Mouse (Mus musculus) CD4-positive, CD25-positive, alpha-beta regulatory T cell, adult 9 weeks (primary cell): ENCODE data around the gene Taf9. TPM values are rescaled to one million over a fixed set of nuclear protein-coding genes. Genes with fewer than 3 reads are reported as not detected.

Experiments
- polyA plus RNA-seq: library from polyadenylated mRNA; unstranded; fragments of 100-300 nt; shearing (Covaris generic); gene quantifications from one replicate; pipeline ENCODE4 v1.2.1, GENCODE M21; 2017

Taf9 gene
- 5.1 TPM for polyA plus RNA-seq

DNA sequence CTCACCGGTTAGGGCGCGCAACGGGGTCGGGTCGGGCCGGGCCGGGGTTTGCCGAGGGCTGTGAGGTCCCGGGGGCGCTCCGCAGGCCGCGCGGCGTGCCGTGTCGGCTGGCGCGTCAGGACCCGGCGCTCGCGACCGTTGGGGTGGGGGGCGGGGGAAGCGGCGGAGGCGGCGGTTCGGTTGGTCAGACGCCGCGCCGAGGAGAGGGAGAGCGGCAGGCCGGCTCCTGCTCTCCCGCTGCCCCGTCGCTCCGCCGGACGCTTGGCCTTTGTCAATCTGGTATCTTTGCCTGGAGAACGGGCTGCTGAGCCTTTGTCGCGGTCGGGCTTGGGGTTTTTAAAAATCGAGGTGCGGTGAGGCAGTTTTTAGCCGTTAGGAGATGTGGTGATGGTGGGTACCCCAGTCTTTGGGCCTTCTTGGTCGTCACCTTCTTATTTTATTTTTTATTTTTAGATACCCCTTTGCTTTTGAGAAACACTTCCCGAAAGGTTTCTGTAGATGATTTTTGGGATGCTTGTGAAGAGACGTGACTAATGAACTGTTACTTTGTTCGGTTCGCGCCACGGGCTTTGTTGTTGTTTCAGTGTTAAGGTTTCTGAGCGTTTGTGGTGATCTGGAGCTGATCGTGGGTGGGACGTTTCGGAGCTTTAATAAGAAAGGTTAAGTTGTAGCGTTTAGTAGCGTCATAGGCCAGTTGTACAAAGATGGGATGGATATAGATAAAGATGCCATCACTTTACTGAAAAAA, at the start of gene Taf9:
TSS of gene Taf9 (plus strand) at position 141 of the 748 bp plus-strand sequence.

DNA sequence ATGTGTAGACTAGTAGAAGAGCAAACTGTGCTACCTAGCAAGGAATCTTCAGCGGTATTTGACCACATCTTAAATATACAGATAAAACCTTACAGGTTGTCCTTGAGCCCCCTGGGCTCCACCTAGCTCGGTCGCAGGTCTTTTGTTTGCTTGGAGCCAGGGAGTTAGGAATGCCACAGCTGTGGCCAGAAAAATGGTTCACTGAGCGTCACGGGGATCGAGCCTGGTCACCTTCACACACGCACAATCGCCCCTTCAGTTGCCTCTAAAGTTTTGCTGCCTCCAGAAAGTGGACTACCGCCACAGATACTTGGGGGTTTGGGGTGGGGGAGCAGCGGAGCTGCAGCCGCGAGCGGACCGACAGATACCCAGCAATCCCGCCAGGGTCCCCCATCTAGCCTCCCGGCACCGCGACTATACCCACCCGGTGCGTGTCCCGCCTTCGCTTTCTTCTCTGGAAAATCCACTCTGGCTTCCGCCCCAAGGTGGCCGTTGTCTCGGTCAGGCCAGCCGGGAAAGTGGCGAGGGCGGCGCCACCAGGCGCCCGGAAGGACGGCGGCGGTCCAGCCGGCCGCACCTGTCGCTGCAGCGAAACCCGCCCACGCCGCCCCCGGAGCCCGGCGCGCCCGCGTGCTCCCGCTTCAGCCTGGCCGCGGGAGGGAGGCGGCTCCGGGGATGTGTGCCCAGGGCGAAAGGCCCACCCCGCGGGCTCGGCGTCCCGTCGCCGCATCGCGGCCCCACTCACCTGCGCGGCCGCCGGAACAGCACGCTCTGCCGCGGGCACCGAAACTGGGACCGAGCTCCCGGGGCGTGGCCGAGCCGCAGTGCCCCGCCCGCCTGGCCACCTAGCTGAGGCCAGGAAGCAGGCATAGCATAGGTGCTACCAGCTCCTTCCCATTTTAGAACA, 34.9 kb upstream of the Taf9 start, which contains the start of gene Marveld2:
TSS of gene Marveld2 (minus strand) at position 791 of the 907 bp plus-strand sequence.

DNA sequence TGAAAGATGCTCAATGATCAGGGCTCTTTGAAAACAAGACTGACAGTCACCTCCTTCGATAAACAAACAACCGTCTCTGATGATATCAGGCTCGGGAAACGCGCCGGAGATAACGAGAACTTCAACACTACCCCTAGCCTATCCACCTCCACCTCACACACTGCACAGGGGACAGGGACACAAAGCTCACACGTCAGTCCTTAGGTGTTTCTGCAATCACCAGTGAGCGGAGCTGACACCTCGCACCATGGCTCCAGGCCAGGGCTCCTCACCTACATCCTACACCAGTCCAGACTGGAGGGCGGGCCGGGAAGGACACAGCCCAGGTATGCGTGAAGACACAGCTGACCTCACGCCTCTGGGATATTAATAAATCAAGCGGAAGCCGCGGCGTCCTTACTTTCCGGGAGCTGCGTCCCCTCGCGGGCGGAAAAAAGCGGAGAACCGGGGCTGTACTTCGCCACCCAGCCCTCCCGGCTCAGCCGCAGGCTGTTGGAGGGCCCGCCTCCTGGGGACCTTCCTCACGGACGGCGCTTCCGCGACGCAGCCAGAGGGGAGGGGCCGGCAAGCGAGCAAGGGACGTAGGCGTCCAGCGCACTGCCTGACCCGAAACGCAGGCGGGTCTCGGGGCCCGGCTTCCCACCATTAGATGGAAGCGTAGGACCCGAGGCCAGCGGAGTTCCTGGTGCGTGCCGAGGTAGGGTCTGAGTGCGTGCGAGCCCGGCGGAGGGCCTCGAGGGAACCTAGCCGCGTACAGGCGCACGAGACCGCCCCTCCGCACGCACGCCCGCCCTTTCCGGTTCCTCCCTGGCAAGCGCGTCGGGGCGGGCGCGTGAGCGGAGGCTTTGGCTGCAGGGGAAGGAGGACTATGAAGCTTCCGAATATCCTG, 585 bp upstream of the Taf9 start, which contains the start of the genes Ak6 and Rad17:
TSS of gene Ak6 (plus strand) at position 430 of the 889 bp plus-strand sequence.
TSS of gene Rad17 (minus strand) at position 502 of the 889 bp plus-strand sequence.

DNA sequence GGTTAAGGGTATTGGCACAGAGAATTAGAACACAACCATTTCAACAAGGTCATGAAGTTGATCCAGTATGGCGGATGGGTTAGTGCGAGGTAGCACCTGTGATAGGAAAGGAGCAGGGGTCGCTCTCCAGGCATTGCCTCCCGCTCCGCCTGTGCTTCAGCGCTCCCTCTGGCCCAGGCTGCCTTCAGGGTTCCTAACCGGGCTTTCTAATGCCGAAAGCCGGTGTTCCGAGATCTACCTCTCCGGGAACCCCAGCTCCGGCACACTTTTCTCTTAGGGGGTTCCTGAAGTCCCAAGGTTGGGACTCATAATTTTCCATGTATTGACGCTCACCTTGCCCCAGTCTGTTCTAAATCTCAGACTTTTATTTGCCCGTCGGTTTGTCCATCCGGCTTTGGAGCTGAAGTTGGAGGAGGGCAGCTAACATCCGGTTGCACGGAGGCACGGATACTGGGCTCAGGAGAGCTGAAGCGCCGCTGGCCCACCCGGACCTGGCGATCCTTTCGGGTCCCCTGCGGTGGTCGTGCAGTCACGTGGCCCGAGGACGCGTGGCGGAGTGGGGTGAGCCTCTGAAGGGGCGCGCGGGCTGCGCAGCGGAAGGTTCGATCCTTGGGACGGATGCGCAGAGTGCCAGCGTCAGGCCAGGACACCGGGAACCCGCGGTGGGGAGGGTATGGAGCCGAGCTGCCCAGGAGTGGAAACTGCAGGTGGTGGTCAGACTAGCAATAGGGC, 18.1 kb downstream of the Taf9 start, which contains the start of gene Ccdc125:
TSS of gene Ccdc125 (plus strand) at position 427 of the 732 bp plus-strand sequence.

Other genes starting within 250 kb of the Taf9 start
- not detected for gene Naip1, start 198.7 kb upstream of the Taf9 start, polyA plus RNA-seq
- 55.9 TPM for gene Gtf2h2, start 159.0 kb upstream of the Taf9 start, polyA plus RNA-seq
- 0.79 TPM for gene Ocln, start 98.9 kb upstream of the Taf9 start, polyA plus RNA-seq
- 7.0 TPM for gene Marveld2, start 34.6 kb upstream of the Taf9 start, polyA plus RNA-seq
- gene Ak6, start 600 bp upstream of the Taf9 start, polyA plus RNA-seq = 167 TPM
- gene Rad17, start 528 bp upstream of the Taf9 start, polyA plus RNA-seq = 30.2 TPM
- gene Ccdc125, start 18.1 kb downstream of the Taf9 start, polyA plus RNA-seq = 27.6 TPM
- gene Cdk7, start 79.4 kb downstream of the Taf9 start, polyA plus RNA-seq = 108 TPM
- gene Mrps36, start 93.1 kb downstream of the Taf9 start, polyA plus RNA-seq = 116 TPM
- gene Cenph, start 124.3 kb downstream of the Taf9 start, polyA plus RNA-seq = 3.4 TPM
- 9.2 TPM for gene Ccnb1, start 135.0 kb downstream of the Taf9 start, polyA plus RNA-seq
- 9.3 TPM for gene Slc30a5, start 181.8 kb downstream of the Taf9 start, polyA plus RNA-seq